Mouse (Mus musculus): ENCODE results near the gene Wfdc9. TPM values are rescaled to one million over a fixed set of nuclear protein-coding genes. Genes with fewer than 3 reads are reported as not detected.

The Wfdc9 gene
- total RNA-seq (2023): not detected

DNA sequence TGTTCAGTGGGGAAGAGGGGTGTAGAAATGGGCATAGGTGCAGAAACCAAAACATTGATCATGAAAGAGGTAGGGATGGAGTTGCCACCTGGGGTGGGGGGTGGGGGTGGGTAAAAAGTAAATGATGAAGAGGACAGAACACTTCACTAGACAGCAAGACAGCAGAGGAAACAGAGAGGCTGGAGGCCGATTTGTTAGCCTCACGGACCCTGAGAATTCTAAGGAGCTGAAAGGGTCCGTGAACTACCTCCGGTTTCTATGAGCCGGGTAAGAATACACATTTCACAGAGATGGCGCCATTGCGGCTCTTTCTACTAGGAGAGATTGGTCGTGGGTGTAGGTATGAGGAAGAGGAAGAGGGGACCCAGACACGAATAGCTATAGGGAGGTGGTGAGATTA is at the start of gene Wfdc9:
Gene Wfdc9 (minus strand): TSS at position 101 of the 400 bp plus-strand sequence.

DNA sequence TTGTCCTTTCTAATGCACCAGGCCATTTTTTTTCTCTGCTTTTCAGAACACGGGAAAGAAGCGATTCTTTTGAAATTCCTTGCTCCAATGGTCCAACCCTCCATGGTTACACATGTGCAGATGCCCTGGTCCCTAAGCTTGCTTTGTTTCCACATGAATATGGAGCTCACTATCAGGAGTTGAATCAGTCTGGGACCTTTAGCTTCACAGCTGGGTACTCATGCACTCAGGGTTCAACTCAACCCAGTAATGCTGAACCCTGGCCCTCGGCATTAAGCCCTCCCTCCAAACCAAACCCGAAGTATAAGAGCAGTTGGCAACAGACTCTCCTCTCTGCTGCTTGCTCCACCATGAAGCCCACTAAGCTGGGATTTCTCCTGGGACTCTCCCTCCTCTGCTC is 41.8 kb upstream of the Wfdc9 start, which contains the start of gene Spint4:
Gene Spint4 (plus strand): TSS at position 301 of the 400 bp plus-strand sequence.

DNA sequence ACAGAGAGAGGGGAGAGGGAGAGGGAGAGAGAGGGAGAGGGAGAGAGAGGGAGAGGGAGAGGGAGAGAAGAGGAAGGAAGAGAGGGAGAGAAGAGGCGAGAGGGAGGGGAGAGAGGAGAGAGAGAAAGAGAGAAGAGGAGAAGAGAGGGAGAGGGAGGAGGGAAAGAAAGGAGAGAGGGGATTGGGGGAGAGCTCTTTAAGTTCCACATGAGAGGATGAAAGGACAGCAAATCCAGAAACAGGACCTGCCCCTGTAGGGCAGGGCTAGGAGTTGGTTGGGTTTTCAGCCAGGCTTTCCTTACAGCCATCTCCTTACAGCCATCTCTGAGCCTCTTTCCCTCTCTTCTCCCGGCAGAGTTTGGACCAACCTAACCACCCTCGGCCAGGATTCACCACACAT is 28.4 kb upstream of the Wfdc9 start, which contains the start of gene Wfdc13:
Gene Wfdc13 (plus strand): TSS at position 301 of the 400 bp plus-strand sequence.

DNA sequence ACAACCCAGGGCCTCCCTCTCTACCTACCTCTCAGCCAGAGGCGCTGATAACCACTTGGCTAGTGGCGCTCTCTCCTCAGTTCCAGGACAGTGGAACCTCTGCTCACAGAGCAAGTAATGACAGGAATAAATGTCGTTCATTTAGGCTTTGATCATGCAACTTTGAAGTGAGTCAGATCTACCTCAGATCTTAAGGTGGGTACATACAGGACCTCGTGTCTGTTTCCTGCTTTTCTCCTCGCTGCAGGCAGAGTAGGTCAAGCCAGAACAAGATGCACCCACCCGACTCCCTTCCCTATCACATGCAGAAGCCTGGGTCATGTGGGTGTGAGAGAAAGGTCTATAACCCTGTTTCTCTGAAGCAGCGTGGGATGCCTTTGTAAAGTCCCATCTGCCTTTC is 17.6 kb upstream of the Wfdc9 start, which contains the start of gene Wfdc11:
Gene Wfdc11 (minus strand): TSS at position 101 of the 400 bp plus-strand sequence.

DNA sequence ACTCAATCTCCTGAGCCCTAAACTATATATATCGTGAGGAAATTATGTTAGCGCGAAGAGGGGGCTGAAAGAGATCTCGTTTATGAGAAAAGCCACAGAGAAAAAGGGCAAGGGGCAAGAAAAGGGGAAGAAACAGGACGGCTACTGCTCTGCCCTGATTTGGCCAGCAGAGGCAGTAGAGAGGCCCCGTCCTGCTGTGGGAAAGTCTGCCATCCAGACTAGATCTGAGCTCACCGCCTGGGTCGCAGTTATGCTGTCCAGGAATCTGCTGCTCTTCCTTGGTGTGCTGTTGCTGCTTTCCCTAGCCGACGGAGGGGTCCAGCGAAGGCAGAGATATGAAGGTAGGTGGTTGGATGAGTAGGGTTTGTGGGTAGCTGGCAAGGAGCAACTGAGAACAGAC is 525 bp downstream of the Wfdc9 start, which contains the start of gene Wfdc10:
Gene Wfdc10 (plus strand): TSS at position 189 of the 400 bp plus-strand sequence.

DNA sequence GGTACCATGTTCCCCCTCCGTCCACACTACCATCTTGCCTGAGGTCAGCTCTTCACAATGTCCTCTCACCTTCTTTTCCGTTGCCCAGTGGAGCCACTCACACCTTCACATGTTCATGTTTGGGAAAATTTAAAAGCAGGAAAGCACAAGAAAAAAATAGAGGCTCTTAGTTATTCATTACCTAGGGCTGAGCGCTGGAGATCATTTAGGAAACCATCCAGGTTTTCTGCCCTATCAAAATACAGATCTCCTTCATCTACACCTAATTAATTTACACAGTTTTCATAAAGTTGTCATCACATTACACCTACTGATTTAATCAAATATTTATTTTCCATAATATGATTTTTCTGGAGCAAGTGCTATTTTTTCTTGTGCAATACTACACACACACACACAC is 17.7 kb downstream of the Wfdc9 start, which contains the start of gene Wfdc16:
Gene Wfdc16 (minus strand): TSS at position 101 of the 400 bp plus-strand sequence.

DNA sequence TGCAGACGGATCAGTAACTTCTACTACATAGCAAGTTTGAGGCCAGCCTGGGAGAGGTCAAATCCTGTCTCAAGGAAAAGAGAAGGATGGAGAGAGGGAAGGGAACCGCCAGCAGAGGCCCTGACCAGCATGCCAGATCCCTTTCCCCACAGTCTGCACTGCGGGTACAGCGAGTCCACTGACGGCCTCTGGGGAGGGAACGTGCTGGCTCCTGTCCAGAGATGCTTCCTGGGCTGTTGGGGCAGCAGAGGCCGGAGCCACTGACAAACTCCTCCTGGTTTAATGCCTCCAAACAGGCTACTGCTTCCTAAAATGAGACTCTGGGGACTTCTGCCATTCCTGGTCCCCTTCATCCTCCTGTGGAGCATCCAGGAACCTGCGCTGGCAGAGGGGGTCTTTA is 42.9 kb downstream of the Wfdc9 start, which contains the start of the genes Wfdc6b and Wfdc8:
Gene Wfdc6b (plus strand): TSS at position 52 of the 400 bp plus-strand sequence.
Gene Wfdc8 (minus strand): TSS at position 156 of the 400 bp plus-strand sequence.

Other genes starting within 250 kb of the Wfdc9 start
- 10 to 100 TPM; 13.2 to 13.8 TPM for gene Sdc4, start 212.7 kb downstream of the Wfdc9 start, total RNA-seq (2023)
- gene Sys1, start 199.6 kb downstream of the Wfdc9 start, total RNA-seq (2023): 10 to 100 TPM; 35.5 to 36.0 TPM
- gene Gm20458, start 195.6 kb downstream of the Wfdc9 start, total RNA-seq (2023): 10 to 100 TPM; 10.9 to 12.8 TPM
- gene Trp53tg5, start 182.9 kb downstream of the Wfdc9 start, total RNA-seq (2023): not detected
- 10 to 100 TPM; 11.1 to 19.7 TPM for gene Dbndd2, start 170.5 kb downstream of the Wfdc9 start, total RNA-seq (2023)
- 10 to 100 TPM; 74.5 to 76.9 TPM for gene Pigt, start 159.1 kb downstream of the Wfdc9 start, total RNA-seq (2023)
- not detected for gene Wfdc2, start 94.2 kb downstream of the Wfdc9 start, total RNA-seq (2023)
- not detected for gene Spint3, start 83.1 kb downstream of the Wfdc9 start, total RNA-seq (2023)
- not detected for gene Wfdc6a, start 71.1 kb downstream of the Wfdc9 start, total RNA-seq (2023)
- gene Eppin, start 63.0 kb downstream of the Wfdc9 start, total RNA-seq (2023): not detected
- gene Wfdc6b, start 43.1 kb downstream of the Wfdc9 start, total RNA-seq (2023): not detected
- gene Wfdc8, start 43.0 kb downstream of the Wfdc9 start, total RNA-seq (2023): not detected
- gene Wfdc16, start 17.8 kb downstream of the Wfdc9 start, total RNA-seq (2023): not detected
- gene Wfdc10, start 537 bp downstream of the Wfdc9 start, total RNA-seq (2023): not detected
- not detected for gene Wfdc11, start 17.5 kb upstream of the Wfdc9 start, total RNA-seq (2023)
- gene Wfdc13, start 28.5 kb upstream of the Wfdc9 start, total RNA-seq (2023): not detected
- gene Spint4, start 41.9 kb upstream of the Wfdc9 start, total RNA-seq (2023): not detected
- not detected for gene Spint5, start 58.7 kb upstream of the Wfdc9 start, total RNA-seq (2023)
- gene Wfdc3, start 89.3 kb upstream of the Wfdc9 start, total RNA-seq (2023): not detected
- 10 to 100 TPM; 32.0 to 44.8 TPM for gene Dnttip1, start 89.4 kb upstream of the Wfdc9 start, total RNA-seq (2023)
- 1 to 10 TPM; 3.0 TPM for gene Ube2c, start 113.3 kb upstream of the Wfdc9 start, total RNA-seq (2023)
- not detected for gene Tnnc2, start 123.4 kb upstream of the Wfdc9 start, total RNA-seq (2023)
- 10 to 100 TPM; 12.5 to 16.9 TPM for gene Snx21, start 129.2 kb upstream of the Wfdc9 start, total RNA-seq (2023)
- gene Acot8, start 148.3 kb upstream of the Wfdc9 start, total RNA-seq (2023): 10 to 100 TPM; 29.8 to 33.3 TPM
- 1 to 10 TPM; 2.8 to 3.1 TPM for gene Zswim3, start 148.5 kb upstream of the Wfdc9 start, total RNA-seq (2023)
- gene Zswim1, start 166.1 kb upstream of the Wfdc9 start, total RNA-seq (2023): 1 to 10 TPM; 4.7 to 5.0 TPM
- gene Spata25, start 172.0 kb upstream of the Wfdc9 start, total RNA-seq (2023): 1 to 10 TPM in 1 of 2 experiments, not detected in 1; 1.2 TPM
- 100 to 1,000 TPM; 707 to 727 TPM for gene Ctsa, start 176.3 kb upstream of the Wfdc9 start, total RNA-seq (2023)
- gene Neurl2, start 176.9 kb upstream of the Wfdc9 start, total RNA-seq (2023): 1 to 10 TPM; 8.6 to 9.2 TPM
- 100 to 1,000 TPM; 140 to 168 TPM for gene Pltp, start 201.1 kb upstream of the Wfdc9 start, total RNA-seq (2023)
- 10 to 100 TPM; 63.6 to 70.6 TPM for gene Pcif1, start 222.7 kb upstream of the Wfdc9 start, total RNA-seq (2023)

All from monocyte, adult 59 days (primary cell).